Mouse (Mus musculus): ENCODE results near the gene Vmn2r83.
"Not testable (repeated sequence)": the region's sequence is repeated elsewhere in the genome, so short reads cannot be mapped to it uniquely, and the experiment has no call there.

DNA sequence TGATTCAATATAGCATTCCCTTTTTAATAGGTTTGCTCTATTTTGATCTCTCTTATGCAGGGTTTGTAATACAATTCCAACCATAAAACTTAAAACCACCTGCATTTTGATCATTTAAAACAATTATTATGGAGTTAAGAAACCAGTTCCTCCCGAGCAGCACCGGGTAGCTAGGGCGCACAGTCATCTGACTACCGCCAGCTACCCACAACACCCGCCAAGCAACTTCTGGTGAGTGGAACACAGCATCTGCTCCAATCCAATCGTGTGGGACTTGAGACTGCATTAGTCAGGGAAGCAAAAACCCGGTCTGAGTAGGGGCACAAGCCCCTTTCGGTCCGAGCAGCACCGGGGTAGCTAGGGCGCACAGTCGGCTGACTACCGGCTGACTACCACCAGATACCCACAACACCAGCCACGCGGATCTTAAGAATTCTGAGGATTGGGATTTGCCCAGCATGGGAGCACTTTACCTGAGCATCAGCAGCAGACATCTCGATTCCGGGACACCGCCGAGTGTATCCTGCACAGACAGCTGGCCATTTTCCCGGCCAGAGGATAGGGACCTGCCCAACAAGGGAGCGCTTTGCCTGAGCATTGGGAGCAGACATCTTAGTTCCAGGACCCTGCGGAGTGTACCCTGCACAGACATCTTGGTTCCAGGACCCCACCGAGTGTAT lies 33.2 kb upstream of the Vmn2r83 start:
- TF ChIP-seq POLR2A (IDR thresholded peaks at IDR 0.05; ENCODE audit: control insufficient read depth, extremely low read depth, insufficient read depth, low read length, poor library complexity); CTCF (IDR thresholded peaks at IDR 0.05; ENCODE audit: borderline replicate concordance, control insufficient read depth, extremely low read depth, insufficient read depth, low read length, poor library complexity): not testable (repeated sequence)
